Mouse (Mus musculus) ES-Bruce4 (cell line): ENCODE results near the gene Rag1.

Experiments
- CTCF ChIP-seq: IDR thresholded peaks from one replicate; pipeline ENCODE4 v1.8.1; 2011; ENCODE audit warnings: low read depth, low read length
- POLR2A ChIP-seq: IDR thresholded peaks from one replicate; pipeline ENCODE4 v1.8.1; 2011; ENCODE audit warnings: low read length; ENCODE audit not compliant: insufficient read depth

GRCm38 (mm10) chr2:101615464-101616305 lies 33.6 kb downstream of the Rag1 start:
- TF ChIP-seq CTCF (no peak), POLR2A (no peak)
